24 mouse cellular contexts compared by ENCODE assay signal in genomic region chr11:3686885-3687284, GRCm38 (mm10). TPM values are rescaled to one million over a fixed set of nuclear protein-coding genes. Genes with fewer than 3 reads are reported as not detected.
DNase-seq lines count a peak whose midpoint lies in the region; ATAC-seq and TF ChIP-seq lines count a peak whose summit lies in the region.
"Had no signal": no experiment of that assay in that cellular context is flagged by ENCODE, and none has a peak within 500 bp of the region (broad histone marks: within the 10 kb centered on the region; RNA-seq: fewer than 3 reads in every experiment).

No protein-coding gene starts in this region.

- no peaks in the 10 kb centered on the region for H3K79me2 ChIP-seq in macrophage (ENCODE audit: inconsistent target)

- WGBS in kidney, adult 2 months: 83% methylated on average over 2 of the region's 2 CpGs
- 92% methylated on average over 2 of the region's 2 CpGs for WGBS in macrophage (ENCODE audit: missing documents)

- H3K4me1 ChIP-seq in kidney, adult 2 months (ENCODE audit: control insufficient read depth, insufficient read depth, low read length): no peaks in the 10 kb centered on the region
- peaks cover 12% of the 10 kb centered on the region for H3K4me1 ChIP-seq in bone marrow macrophage, adult 2 months (ENCODE audit: control insufficient read depth, insufficient read depth, low read length)
- H3K4me1 ChIP-seq: embryonic facial prominence, embryonic 10.5 days; limb, embryonic 10.5 days had no signal

- no peak for TF ChIP-seq POLR2A in kidney, adult 2 months (IDR thresholded peaks at IDR 0.05; ENCODE audit: low read depth, low read length)
- TF ChIP-seq POLR2A in bone marrow macrophage, adult 2 months (IDR thresholded peaks at IDR 0.05; ENCODE audit: borderline replicate concordance, low read depth, low read length): no peak

- peak; percentile 14 for DNase-seq in kidney, adult 2 months
- DNase-seq in kidney, postnatal 25 days: no peak
- DNase-seq in lung, postnatal 25 days (ENCODE audit: low spot score): peak; percentile 23
- DNase-seq in lung, postnatal 4 days: no peak
- DNase-seq in adrenal gland, adult 18-20 months (ENCODE audit: low spot score in 2 of 2): no peak
- DNase-seq: adrenal gland, postnatal 10 days; B cell, adult 2 months; cerebellum, adult 9-11 months; forebrain, postnatal 0 days; heart, postnatal 4 days; kidney, adult 8-10 months; kidney, postnatal 4 days; liver; lung, postnatal 14 days; thymus, postnatal 14 days had no signal

- no peak overlapping the region for H3K27ac ChIP-seq in kidney, adult 2 months (ENCODE audit: insufficient read depth, low read depth, low read length)
- peak overlapping the region; percentile 68 for H3K27ac ChIP-seq in bone marrow macrophage, adult 2 months (ENCODE audit: insufficient read depth, low read depth, low read length)
- H3K27ac ChIP-seq in macrophage: peak overlapping the region; percentile 39
- H3K27ac ChIP-seq: embryonic facial prominence, embryonic 10.5 days; hindbrain, embryonic 14.5 days; limb, embryonic 10.5 days; stomach, postnatal 0 days had no signal

- H3K36me3 ChIP-seq in kidney, adult 2 months (ENCODE audit: control insufficient read depth, insufficient read depth, low read length): peaks cover 20% of the 10 kb centered on the region
- peaks cover 61% of the 10 kb centered on the region for H3K36me3 ChIP-seq in macrophage (ENCODE audit: inconsistent target)

- H3K27me3 ChIP-seq in kidney, adult 2 months (replicated peaks; ENCODE audit: control insufficient read depth, insufficient read depth, low read length): no peaks in the 10 kb centered on the region
- H3K27me3 ChIP-seq: CH12.LX had no signal

- no peak for TF ChIP-seq CTCF in kidney, adult 2 months (conservative IDR thresholded peaks at IDR 0.05; ENCODE audit: insufficient read depth, insufficient read length, low read depth, low read length)
- no peak for TF ChIP-seq CTCF in bone marrow macrophage, adult 2 months (IDR thresholded peaks at IDR 0.05; ENCODE audit: low read depth, low read length)

- no peak for ATAC-seq in granulocyte monocyte progenitor cell, adult 5-6 weeks (replicated peaks; ENCODE audit: poor library complexity, severe bottlenecking)
- ATAC-seq: forebrain, postnatal 0 days; inflammation-experienced regulatory T-cells, adult 6 months had no signal

- H3K4me3 ChIP-seq in kidney, adult 2 months (ENCODE audit: insufficient read depth, low read depth, low read length): no peak overlapping the region
- no peak overlapping the region for H3K4me3 ChIP-seq in bone marrow macrophage, adult 2 months (ENCODE audit: insufficient read depth, low read length)
- no peak overlapping the region for H3K4me3 ChIP-seq in macrophage (ENCODE audit: inconsistent target)
- H3K4me3 ChIP-seq: embryonic facial prominence, embryonic 10.5 days; limb, embryonic 10.5 days had no signal

RNA-seq across cellular contexts. Expression of gene Morc2a, which starts 37.9 kb away (rescaled TPM):
- 8.6 and 9.2 TPM in 2 replicates for polyA plus RNA-seq in kidney, adult 2 months (2012; rRNA removed)
- polyA plus RNA-seq in bone marrow macrophage, adult 2 months (2012; ENCODE audit: insufficient read depth, insufficient read length, missing spikeins): 17.5 and 18.1 TPM in 2 replicates
- 100 to 1,000 TPM in 18 of 26 experiments, 10 to 100 TPM in 8; 48.7 to 190 (median 112) TPM for total RNA-seq in macrophage (2018; cell fraction: chromatin; rRNA removed)
- 10 to 100 TPM; 10.1 to 28.8 (median 19.5) TPM for total RNA-seq in macrophage (2018; cell fraction: cytosol; rRNA removed)
- 10 to 100 TPM; 36.0 to 97.3 (median 56.0) TPM for total RNA-seq in macrophage (2018; cell fraction: nucleus; rRNA removed)
- 15.7 to 23.7 TPM (median 23.7 TPM) in 3 replicates for polyA plus RNA-seq in macrophage (2018)
- 31.1 and 46.1 TPM in 2 replicates for total RNA-seq in granulocyte monocyte progenitor cell, adult 5-6 weeks (2014; fragmentation: Nextera tagmentation)
- total RNA-seq in granulocyte monocyte progenitor cell, adult 5-6 weeks (2017): 31.2 and 32.7 TPM in 2 replicates
- total RNA-seq in adrenal gland, adult 18-20 months (2021): 10 to 100 TPM; 31.5 to 39.8 TPM

Comparison
In these comparisons a context has a peak if more than half of its experiments do, and no peak if none do; other contexts are left out.
1. DNase-seq: peak in kidney, adult 2 months (single experiment) and lung, postnatal 25 days (single experiment); none in kidney, postnatal 25 days (0 of 2), lung, postnatal 4 days (0 of 2) and adrenal gland, adult 18-20 months (0 of 2).